Mouse (Mus musculus) myocyte (in vitro differentiated cells): ENCODE data around the gene Frmpd2.

Source experiments
- E2F4 ChIP-seq: IDR thresholded peaks from one replicate; pipeline ENCODE4 v1.6.1; 2011; ENCODE audit warnings: mild to moderate bottlenecking, control low read depth, moderate library complexity; ENCODE audit not compliant: insufficient read depth
- MAX ChIP-seq: IDR thresholded peaks from one replicate; pipeline ENCODE4 v1.6.1; 2011; ENCODE audit warnings: low read depth, mild to moderate bottlenecking, control low read depth
- TCF12 ChIP-seq: IDR thresholded peaks from one replicate; pipeline ENCODE4 v1.6.1; 2011; ENCODE audit warnings: mild to moderate bottlenecking, control low read depth; ENCODE audit not compliant: poor library complexity, insufficient read depth, severe bottlenecking

- TF ChIP-seq TCF12: no peak
- no peak for TF ChIP-seq MAX
- TF ChIP-seq E2F4: no peak
Measured at GRCm38 (mm10) chr14:33549856-33550255, 78.4 kb downstream of the Frmpd2 start.
